Mouse (Mus musculus) megakaryocyte, embryonic 14.5 days (primary cell): ENCODE measurements around the gene Asic1.

Experiments
- FLI1 ChIP-seq: IDR thresholded peaks from 2 replicates; pipeline ENCODE4 v1.6.1; 2012; ENCODE audit warnings: low read length, inconsistent platforms, mixed read lengths
- GATA1 ChIP-seq: IDR thresholded peaks from 3 replicates; pipeline ENCODE4 v1.6.1; 2012; ENCODE audit warnings: mixed read lengths, low read length, inconsistent platforms, borderline replicate concordance

- no peak for TF ChIP-seq GATA1
- no peak for TF ChIP-seq FLI1
Measured at GRCm38 (mm10) chr15:99718461-99719021, 48.4 kb downstream of the Asic1 start.
